Mouse (Mus musculus) lung, adult 2 months (tissue): ENCODE results near the gene Ccpg1os. TPM values are rescaled to one million over a fixed set of nuclear protein-coding genes. Genes with fewer than 3 reads are reported as not detected.

Source experiments
- DNase-seq: peaks from one replicate; pipeline ENCODE4 v3.0.0; 2022
- H3K4me1 ChIP-seq: fragments of 200-500 bp; 2 replicates; pipeline ENCODE4 v1.6.1; 2011; ENCODE audit warnings: low read length; ENCODE audit not compliant: control insufficient read depth, insufficient read depth
- H3K4me3 ChIP-seq: fragments of 200-500 bp; replicated peaks from 2 replicates; pipeline ENCODE3; 2011; ENCODE audit warnings: low read depth, mild to moderate bottlenecking, control low read depth, low read length; ENCODE audit errors: extremely low read depth
- CTCF ChIP-seq: fragments of 200-500 bp; IDR thresholded peaks from 2 replicates; pipeline ENCODE4 v1.5.1; 2011; ENCODE audit warnings: mild to moderate bottlenecking, low read length, control low read depth; ENCODE audit not compliant: insufficient read depth
- POLR2A ChIP-seq: fragments of 200-500 bp; IDR thresholded peaks from 2 replicates; pipeline ENCODE4 v1.6.1; 2011; ENCODE audit warnings: low read depth, mild to moderate bottlenecking, control low read depth, low read length, borderline replicate concordance; ENCODE audit errors: extremely low read depth
- WGBS: fragments of 180-500 bp; shearing (Covaris S2); methylation state at CpG from one replicate; pipeline ENCODE4 v1.1.7; 2018; 5-methylcytosine and 5-hydroxymethylcytosine counted together
- polyA plus RNA-seq: library from polyadenylated mRNA; depleted of rRNA; stranded (reverse); fragments of >200 nt; gene quantifications from 2 replicates; pipeline ENCODE4 v1.2.3, GENCODE M21; 2012; rRNA removed

The Ccpg1os gene
- polyA plus RNA-seq = 11.7 and 21.1 TPM in 2 replicates

DNA sequence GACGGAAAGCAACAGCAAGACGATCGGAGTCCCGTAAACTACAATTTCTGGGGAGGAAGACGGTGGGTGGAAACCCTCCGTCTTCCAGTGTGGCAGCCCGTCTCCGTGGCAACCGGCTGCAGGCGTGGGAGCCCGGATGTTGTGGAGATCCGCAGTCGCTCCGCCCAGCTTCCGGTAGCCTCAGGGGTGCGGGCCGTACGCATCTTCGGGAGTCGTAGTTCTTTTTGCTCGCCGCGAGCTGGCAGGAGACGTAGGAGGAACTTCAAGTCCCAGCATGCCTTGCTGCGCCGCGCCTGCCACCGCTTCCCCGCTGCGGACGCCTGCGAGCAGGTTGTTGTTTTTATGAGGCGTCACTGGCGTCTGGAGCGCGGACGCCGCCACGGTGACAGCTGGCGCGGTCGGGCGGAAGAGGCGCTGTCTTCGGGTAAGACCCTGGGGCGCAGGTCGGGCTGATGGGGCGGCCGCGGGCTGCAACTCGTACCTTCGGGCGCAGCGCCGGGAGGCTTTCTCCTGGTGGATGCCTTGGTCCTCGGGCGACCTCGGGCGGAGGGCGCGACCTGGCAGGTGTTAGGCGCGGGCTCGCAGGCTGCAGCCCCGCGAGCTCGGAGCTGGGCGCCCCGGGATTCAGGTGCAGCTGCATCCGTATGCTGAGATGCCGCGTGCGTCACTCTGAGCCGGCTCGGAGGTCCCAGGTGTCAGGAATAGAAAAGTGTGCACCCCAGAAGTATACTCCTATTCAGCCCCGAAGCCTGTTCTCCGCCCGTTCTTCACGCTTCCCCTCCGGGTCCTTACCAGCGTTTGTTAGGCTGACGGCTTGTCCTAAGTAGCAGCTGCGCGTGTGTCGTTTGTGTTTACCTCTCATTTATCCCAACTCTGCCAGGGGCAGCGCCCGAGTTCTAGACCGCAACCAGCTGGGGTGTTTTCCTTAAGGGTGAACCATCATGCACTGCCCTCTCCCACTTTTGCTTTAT is at the start of gene Ccpg1os, which contains the start of gene Ccpg1:
Gene Ccpg1os (minus strand): TSS at position 133 of the 971 bp plus-strand sequence.
Gene Ccpg1 (plus strand): TSS at position 180 of the 971 bp plus-strand sequence.
- peaks cover 9% of the 10 kb centered on the region for H3K4me1 ChIP-seq
- peak; percentile 79 for TF ChIP-seq POLR2A
- no peak for TF ChIP-seq CTCF
- WGBS = under 1% methylated on average over 88 of the region's 88 CpGs
- DNase-seq = peak; percentile 91
- peak within 1 kb of the TSS; percentile 81 for H3K4me3 ChIP-seq

DNA sequence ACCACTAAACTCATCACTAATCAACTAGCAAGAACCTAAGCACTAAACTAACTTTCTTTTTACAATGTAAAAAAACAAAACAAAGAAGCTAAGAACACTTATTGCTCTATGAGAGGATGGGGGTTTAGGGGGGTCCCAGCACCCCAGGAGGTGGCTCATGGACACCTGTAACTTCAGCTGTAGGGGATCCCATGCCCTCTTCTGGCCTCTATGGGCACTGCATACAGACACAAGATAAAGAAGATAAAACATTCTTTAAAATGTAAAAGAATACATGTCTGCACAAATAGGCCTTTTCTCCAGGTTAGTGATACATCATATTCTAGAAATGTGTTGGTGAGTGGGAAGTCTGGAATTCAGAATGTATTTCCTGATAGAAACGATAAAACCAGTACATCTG is 48.2 kb upstream of the Ccpg1os start:
- no peak overlapping the region for H3K4me3 ChIP-seq
- TF ChIP-seq POLR2A (no peak), CTCF (no peak)
- no peaks in the 10 kb centered on the region; the same call in 1 of the 2 replicates for H3K4me1 ChIP-seq
- no peak for DNase-seq
- 93% methylated on average over 1 of the region's 1 CpGs for WGBS

DNA sequence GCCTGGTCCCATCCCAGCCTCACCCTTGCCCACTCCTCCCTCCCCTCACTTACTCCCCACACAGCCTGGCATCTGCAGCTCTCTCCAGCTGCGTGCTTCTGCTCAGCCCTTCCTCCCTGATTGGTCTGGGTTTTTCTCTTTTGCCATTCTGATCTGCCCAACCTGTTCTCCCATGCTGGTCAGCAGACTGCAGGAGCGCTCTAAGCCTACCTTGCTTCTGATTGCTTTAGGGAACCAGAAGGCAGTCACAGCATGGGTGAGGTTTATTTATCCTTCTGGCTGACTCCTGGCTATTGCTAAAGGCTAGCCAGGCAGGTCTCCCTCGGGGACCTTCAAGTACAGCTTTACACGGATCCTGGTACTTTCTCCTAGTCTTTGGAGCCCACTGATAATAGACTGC is 46.2 kb upstream of the Ccpg1os start:
- Histone ChIP-seq H3K4me1 (no peaks in the 10 kb centered on the region; the same call in 1 of the 2 replicates), H3K4me3 (no peak overlapping the region)
- 53% methylated on average over 4 of the region's 4 CpGs for WGBS
- DNase-seq = no peak
- TF ChIP-seq CTCF = no peak
- no peak for TF ChIP-seq POLR2A

DNA sequence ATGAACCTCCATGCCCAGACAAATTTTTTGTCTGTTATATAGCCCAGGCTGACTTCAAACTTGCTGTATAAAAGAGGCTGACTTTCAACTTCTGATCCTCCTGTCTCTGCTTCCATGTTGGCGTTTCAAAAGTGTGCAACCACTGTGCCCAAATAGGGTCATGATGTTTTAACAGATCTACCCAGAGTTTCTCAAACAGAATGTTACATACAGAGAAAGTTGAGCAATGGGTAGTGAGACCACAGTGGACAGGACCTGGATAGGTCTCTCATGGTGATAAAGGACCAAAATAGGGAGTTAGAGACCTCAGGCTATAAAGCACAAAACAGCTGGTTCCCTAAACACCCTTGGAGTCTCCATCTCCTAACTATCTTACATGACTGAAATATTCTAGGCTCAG is 45.3 kb upstream of the Ccpg1os start:
- no peak for TF ChIP-seq CTCF
- TF ChIP-seq POLR2A = no peak
- Histone ChIP-seq H3K4me1 (no peaks in the 10 kb centered on the region; the same call in 1 of the 2 replicates), H3K4me3 (no peak overlapping the region)
- 87% methylated on average over 1 of the region's 1 CpGs for WGBS
- no peak for DNase-seq

DNA sequence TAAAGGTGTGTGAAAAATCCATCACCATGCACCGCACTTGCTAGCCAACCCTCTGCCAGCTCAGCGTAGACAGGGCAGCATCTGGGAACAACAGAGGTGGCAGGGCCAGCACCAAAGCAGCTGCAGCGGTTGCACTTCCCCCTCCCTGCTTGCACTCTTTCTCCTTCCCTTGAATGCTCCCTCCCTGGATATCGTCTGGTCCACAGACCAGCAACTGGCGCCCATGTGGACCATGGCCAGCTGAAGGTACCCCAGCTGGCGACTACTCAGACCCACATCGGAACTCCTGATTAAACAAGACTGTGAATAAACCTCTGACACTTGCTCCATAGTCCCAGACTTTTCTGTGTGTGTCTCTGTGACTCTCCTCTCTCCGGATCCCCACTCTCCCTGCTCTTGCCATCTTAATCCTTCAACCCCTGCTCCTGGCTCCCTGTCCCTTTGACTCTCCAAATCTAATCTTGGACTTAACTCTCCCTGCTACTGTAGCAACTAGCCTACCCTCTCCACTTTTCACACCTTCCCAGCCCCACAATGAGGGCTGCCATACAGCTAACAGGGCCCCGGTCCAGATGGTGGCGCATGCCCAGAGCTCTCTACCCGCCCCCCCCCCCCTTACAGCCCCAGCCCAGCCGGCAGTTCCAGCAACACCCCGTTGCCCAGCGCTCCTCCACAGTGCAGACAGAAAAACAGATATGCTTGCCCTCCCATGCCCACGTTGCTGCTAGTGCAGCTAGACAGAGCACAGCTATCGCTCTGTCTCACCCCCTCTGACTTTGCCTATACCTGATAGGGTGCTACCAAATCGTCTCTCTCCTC is 40.8 kb upstream of the Ccpg1os start:
- WGBS = 49% methylated on average over 17 of the region's 17 CpGs
- no peak for DNase-seq
- Histone ChIP-seq H3K4me3 (no peak overlapping the region), H3K4me1 (no peaks in the 10 kb centered on the region)
- TF ChIP-seq CTCF (no peak), POLR2A (no peak)

DNA sequence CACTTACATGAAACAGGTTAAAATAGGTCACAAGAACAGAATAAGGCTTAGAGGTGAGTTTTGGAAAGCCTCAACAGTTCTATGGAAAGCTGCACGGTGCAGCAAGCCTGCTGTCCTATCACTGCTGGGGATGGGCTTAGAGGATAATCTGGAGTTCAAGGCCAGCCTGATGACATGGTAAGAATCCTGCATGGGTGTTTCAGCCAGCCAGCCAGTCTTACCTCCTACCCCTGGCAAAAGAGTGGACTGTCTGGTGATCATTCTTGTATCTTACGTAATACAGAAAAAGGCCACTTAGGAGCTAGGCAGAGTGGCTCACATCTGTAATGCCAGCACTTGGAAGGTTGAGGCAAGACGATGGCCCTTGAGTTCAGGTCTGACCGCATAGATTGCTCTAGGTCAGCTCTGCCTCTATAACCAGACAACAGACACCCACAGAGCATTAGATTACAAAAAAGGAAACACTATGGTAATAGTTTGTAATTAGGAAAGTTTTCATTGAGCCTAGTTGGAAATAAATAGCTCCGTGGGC is 35.5 kb upstream of the Ccpg1os start:
- no peak for DNase-seq
- 80% methylated on average over 5 of the region's 5 CpGs for WGBS
- H3K4me1 ChIP-seq = no peaks in the 10 kb centered on the region
- no peak overlapping the region for H3K4me3 ChIP-seq
- TF ChIP-seq CTCF (no peak), POLR2A (no peak)

DNA sequence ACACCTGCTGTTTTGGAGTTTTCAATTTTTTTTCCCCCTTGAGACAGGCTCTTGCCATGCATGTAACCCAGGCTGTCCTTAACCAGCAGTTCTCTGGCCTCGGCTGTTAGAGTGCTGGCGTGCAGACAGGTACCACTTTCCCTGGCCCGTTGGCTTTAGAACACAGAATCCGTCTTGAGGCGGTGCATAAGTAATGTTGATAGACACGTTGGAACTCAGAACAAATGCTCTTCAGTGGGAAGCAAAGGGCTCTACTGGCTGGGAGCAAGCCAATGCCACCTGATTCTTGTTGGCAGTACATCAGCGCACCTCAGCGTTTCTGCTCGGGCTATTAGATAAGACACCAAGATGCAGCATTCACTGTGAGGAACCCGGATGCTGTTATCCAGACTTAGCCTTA is 34.7 kb upstream of the Ccpg1os start:
- Histone ChIP-seq H3K4me3 (no peak overlapping the region), H3K4me1 (no peaks in the 10 kb centered on the region)
- WGBS = 73% methylated on average over 10 of the region's 10 CpGs
- peak; percentile 33 for DNase-seq
- TF ChIP-seq POLR2A (no peak), CTCF (no peak)

DNA sequence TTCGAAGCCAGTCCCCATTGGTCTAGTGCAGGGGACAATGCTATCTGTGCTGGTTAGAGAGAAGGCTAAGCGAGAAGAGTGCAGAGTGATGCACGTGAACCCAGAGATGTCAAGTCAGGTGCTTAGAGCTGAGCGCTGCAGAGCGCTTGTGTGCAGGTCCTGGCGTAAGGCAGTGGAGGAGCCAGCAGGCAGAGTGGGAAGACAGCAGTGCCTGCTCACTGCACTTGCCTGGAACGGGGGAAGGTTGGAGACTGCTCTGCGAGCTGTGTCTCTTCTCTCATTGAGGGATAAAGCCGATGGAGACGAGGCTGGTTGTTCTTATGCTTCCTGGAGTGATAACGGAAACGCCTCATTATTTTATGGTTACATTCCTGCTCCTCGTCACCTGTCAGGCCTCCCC is 29.5 kb upstream of the Ccpg1os start:
- WGBS = 82% methylated on average over 13 of the region's 13 CpGs
- no peak for TF ChIP-seq CTCF
- TF ChIP-seq POLR2A = no peak
- DNase-seq = no peak

DNA sequence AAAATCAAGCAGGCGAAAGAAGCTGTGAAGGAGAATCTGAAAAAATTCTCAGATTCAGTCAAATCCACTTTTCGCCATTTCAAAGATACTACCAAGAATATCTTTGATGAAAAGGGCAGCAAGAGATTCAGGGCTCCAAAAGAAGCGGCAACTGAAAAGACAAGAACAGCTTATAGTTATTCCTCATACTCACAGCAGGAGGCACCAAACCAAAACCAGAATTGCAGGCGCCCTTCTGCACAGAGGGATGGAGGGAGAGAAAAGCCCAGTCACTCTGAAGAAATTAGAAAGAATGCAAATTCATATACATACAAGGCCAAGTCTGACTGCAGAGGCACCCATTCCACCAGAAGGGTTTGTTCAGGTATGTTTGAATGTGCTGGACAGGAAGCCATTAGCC is 27.4 kb upstream of the Ccpg1os start:
- 88% methylated on average over 4 of the region's 4 CpGs for WGBS
- H3K4me1 ChIP-seq = 0 out of 2 replicates have a peak, but pooled peaks cover 2% of the 10 kb centered on the region
- no peak for DNase-seq
- H3K4me3 ChIP-seq = no peak overlapping the region
- TF ChIP-seq POLR2A = no peak
- TF ChIP-seq CTCF = no peak

More for the DNA sequence above, 29.5 kb upstream of the Ccpg1os start:
- H3K4me3 ChIP-seq = no peak overlapping the region
- no peaks in the 10 kb centered on the region for H3K4me1 ChIP-seq
